Mouse (Mus musculus): ENCODE measurements around the gene Tbx19.

The Tbx19 gene

DNA sequence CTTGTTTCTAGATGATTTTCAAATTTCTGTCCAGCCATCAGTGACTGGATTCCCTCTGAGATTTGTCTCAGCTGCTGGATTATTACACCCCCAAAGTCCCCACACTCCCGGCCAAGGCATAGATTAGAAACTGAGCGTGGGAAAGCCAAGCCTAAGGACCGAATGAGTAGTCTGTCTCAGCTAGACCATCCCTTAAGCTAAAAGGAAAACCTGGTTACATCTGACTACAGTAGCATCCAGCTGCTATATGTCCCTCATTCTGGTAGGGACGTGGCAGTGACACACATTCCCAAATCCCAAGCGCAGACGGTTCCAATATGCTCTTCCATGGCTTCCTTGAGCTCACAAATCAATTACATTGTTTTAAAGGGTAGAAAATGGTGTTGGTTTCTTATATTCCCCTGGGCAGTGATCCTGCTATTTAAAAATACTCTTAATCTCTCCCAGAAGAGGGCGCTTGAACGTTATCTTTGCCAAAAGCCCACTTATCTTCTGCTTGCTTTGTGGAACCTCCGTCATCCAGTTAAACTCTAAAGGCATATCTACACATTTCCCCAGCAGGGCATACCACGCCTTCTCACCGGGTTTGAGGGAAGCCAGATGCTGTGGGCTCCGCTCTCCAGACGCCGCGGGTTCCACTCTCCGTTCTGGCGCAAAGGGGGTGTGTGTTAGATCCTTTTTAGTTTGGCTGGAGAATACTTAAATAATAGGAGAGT, 46.0 kb downstream of the Tbx19 start:
- no peak for DNase-seq (ENCODE audit: low spot score in 2 of 2)

DNA sequence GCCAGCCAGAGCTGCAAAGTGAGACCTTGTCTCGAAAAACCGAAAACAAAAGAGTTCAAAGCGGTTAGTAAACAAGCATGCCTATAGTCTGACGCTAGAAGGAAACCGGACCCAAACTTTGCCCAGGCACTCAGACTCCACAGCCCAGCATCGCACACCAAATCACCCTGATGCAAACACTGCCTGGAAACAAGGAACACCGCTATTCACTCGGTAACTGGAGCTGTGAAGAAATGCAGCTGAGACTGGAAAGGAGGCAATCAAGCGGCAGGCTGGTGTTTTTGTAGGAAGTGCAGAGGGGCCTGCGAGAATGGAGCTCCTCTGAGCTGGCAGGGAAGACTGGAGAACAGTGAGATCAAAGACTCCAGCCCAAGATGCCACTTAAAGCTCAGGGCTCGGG, 46.9 kb downstream of the Tbx19 start:
- no peak for DNase-seq (ENCODE audit: low spot score in 2 of 2)

DNA sequence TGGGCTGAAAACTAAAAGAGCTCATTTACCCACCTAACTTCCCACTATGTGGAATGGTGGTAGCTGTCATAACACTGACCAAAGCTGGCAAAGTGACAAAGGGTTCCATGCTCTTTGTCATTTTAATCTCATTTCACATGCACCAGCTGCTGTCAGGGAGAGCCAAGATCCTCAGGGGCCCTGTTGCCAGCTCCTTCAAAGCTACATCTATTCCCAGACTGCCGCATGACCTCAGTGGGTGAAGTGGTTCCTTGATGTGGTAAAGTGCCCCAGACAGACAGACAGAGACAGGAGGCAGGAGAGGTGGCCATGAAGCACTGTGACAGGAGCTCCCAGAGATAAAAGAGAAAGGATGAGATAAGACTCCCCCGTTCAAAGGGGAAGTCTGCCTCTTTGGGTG, 49.9 kb downstream of the Tbx19 start:
- DNase-seq (ENCODE audit: low spot score in 2 of 2) = no peak

DNA sequence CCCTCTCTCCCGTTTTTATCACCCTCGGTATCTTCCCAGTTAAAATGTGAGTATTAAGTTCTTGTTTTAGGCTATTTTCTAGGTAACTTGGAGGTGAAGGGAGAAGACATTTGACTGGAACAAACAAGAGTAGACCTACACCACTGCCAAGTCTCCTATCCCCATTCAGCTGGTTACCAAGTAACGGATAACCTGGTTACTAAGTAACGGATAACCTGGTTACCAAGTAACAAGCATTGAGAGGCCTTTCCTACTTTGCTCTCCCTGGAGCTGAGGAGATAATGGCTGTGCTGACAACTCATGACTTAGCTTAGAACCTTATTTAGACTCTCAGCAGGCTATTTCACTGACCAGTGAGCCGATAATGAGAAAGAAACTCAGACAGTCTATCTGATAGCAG, 51.4 kb downstream of the Tbx19 start:
- no peak for DNase-seq (ENCODE audit: low spot score in 2 of 2)

DNA sequence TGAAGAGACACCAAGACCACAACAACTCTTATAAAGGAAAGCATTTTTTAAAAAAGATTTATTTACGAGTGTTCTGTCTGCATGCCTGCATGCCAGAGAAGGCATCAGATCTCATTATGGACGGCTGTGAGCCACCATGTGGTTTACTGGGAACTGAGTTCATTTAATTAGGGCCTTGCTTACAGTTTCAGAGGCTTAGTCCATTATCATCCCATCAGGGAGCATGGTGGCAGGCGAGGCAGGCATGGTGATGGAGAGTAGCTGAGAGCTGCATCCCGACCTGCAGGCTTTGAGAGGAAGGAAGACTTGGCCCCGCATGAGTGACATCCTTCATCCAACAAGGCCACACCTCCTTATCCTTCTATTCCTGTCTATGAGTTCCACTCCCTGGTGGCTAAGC, 52.1 kb downstream of the Tbx19 start:
- DNase-seq (ENCODE audit: low spot score in 2 of 2) = no peak

DNA sequence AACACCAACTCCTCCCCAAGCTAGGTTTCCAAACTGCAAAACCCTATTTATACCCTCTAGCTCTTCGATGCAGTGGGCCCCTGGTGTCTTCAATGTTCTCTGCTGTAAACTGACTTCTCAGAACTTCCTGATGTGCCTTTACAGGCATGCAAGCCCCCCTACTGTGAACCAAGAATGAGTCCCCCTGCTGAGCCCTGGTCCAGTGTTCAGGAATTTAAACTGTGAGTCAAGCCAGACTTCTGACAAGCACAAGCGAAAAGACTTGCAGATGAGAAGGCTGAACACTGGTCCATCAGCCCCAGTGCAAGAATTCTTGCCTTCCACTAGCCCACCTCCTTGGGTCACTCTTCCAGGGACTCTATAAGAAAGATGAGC, 54.6 kb downstream of the Tbx19 start:
- DNase-seq (ENCODE audit: low spot score in 2 of 2) = no peak

DNA sequence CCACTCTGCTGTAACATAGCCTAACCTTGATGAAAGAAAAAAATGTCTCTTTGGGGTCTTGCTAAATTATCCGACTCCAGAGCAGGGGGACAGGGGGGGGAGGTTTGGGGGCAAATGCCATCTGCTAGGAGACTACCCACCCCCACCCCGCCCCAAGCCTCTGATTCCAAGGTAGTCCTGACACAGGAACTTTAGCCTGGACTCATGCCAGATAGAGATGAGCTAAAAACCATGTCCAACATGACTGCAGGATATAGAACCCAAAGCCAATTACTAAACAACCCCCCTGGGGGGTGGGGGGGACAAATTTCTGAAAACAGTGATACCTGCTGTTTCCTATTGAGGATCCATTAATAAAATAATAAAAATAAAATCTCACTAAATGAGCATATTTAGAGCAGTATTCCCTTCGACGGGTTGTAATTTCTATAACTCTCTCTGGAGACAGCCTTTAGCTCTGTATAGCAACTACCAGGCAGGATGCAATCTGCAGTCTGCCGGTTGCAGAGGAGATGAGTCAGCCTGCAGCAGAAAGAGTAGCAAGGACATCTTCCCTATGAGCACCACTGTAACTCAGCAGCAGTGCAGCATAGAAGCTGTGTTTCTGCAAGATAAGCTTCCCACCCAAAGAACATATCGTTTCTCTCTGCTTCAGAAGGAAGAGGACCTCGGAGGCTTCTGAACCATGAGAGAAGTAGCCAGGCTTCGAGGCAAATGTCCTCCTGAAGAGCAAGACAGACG, 55.1 kb downstream of the Tbx19 start:
- DNase-seq (ENCODE audit: low spot score in 2 of 2) = no peak

DNA sequence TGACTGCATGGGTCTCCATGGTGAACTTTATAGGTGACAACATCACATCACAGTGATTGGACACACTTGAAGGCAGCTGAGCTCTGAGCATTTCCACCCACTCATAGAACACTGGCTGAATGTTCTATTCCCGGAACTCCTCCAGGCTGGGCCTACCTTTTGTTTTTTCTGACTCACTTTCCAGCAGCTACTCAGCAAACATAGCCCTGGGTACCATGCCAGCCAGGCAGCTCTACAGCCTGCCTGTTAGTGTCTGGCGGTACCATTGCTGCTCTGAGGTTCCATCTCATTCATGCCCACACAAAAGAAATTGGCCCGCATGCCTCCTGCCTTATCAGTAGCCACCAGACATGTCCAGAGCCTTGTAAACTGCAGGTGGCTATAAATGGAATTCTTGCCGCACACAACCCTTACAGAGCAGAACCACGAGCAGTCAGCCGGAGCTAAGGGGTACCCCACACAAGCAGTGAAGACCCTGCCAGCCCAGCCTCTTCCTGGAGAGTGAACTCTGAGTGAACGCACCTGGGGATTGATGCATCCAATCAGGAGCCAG, 55.8 kb downstream of the Tbx19 start:
- DNase-seq (ENCODE audit: low spot score in 2 of 2) = no peak

DNA sequence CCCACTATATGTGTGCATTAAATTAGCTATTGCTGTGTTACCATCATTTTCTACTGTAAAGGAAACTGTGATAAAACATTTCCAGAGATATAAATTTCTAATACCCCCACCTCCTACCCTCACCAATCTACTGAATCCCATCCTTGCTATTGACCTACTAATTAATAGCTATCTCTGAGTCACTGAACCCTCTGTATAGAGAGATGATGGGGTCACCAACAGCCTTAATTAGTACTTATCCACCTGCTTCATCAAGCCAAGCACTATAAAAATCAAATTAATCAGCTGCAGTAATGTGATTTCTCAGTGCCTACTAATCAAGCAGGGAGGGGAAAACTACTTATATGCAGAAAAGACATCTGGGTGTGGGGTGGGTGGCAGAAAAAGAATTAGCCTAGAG, 61.0 kb downstream of the Tbx19 start:
- DNase-seq (ENCODE audit: low spot score in 2 of 2) = no peak

DNA sequence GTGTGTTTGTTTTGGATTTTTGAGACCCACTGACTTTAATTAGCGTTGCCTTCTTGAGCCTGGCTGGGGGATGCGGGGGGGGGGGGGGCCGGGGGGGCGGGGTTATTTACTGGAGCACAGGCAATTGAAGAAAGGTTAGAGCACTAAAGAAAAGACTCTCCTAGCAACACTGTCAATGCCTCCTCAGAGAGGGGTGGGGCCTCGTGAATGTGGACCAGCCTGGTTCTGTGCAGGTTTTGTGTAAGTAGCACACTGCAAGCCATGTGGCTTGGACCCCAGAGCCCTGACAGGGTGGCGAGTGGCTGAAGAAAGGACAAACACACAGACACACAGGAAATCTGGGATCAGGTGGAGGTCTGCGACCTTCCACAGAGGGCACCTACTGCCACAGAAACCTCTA, 65.7 kb downstream of the Tbx19 start:
- no peak for DNase-seq (ENCODE audit: low spot score in 2 of 2)

DNA sequence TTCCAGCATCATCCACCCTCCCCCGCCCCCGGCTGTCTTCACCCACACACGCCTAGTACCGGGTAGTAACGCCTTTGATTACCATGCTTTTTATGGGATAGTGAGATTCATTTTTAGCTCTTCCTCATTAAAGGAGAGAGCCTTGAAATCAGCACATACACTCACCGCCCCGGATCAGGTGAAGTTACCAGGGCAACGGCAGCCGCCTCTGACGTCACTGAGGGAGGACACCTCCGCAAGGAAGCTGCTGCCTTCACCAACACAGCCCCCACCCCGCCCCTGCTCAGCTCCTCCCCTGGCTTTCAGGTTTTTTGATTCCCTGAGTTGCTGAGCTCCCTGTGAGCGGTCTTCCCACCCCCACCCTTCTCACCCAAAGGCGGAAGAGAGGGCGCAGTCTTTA, 68.9 kb downstream of the Tbx19 start:
- peak; percentile 29 to 45 for DNase-seq (ENCODE audit: low spot score in 2 of 2)

DNA sequence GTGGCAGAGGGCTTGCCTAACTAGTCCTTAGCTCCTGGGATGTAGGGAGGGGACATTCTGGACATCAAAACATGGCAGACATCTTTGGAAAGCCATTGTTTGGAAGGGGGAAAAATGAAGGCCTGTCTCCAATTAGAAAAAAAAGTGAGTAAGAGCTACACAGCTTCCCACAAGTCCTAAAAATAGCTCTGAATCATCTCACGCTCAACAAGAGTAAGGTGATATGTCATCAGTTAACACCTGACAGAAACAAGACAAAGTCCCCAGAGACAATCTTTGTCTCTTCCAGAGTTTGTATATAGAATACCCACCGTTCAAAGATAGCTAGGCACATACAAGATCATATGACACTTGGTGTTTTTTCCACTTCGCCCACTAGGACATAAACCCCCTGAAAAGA, 71.0 kb downstream of the Tbx19 start:
- DNase-seq (ENCODE audit: low spot score in 2 of 2) = no peak
